Mouse (Mus musculus): Measurements from ENCODE around the gene Nt5e.

Gene Nt5e

GRCm38 (mm10) chr9:88388826-88389225, 61.8 kb downstream of the Nt5e start:
- no peak for DNase-seq (ENCODE audit: low spot score)

GRCm38 (mm10) chr9:88394852-88395251, 67.9 kb downstream of the Nt5e start:
- DNase-seq (ENCODE audit: low spot score) = no peak

GRCm38 (mm10) chr9:88398461-88398860, 71.5 kb downstream of the Nt5e start:
- DNase-seq (ENCODE audit: low spot score) = no peak

- DNase-seq (ENCODE audit: low spot score) = peak; percentile 64
These were observed 77.1 kb downstream of the Nt5e start for GRCm38 (mm10) chr9:88404088-88404487.

- no peak for DNase-seq (ENCODE audit: low spot score)
These were observed 77.5 kb downstream of the Nt5e start for GRCm38 (mm10) chr9:88404515-88404914.

- DNase-seq (ENCODE audit: low spot score) = no peak
These were observed 83.0 kb downstream of the Nt5e start for GRCm38 (mm10) chr9:88409978-88410377.

- DNase-seq (ENCODE audit: low spot score) = no peak
These were observed 89.8 kb downstream of the Nt5e start for GRCm38 (mm10) chr9:88416752-88417151.

Measured in lung, postnatal 25 days (tissue).